Mouse (Mus musculus) erythroblast, adult 5-6 weeks (primary cell): Measurements from ENCODE around the gene Ticrr. TPM values are rescaled to one million over a fixed set of nuclear protein-coding genes. Genes with fewer than 3 reads are reported as not detected.

ENCODE experiments used
- ATAC-seq: replicated peaks from 2 replicates; pipeline ENCODE4 v1.8.0; 2016; ENCODE audit warnings: moderate number of reproducible peaks, mild to moderate bottlenecking, moderate TSS enrichment, inconsistent platforms; ENCODE audit not compliant: poor library complexity, low FRiP score, severe bottlenecking
- total RNA-seq, 2 experiments: library from RNA; stranded (forward) in 1 of 2; stranded (reverse) in 1 of 2; fragments of 150-400 nt in 1 of 2; fragments of 200-764, 138-1000 nt in 1 of 2; gene quantifications; 2 replicates each; pipeline versions ENCODE4 v1.2.3 to v1.2.4; 2015 to 2017; ENCODE audit warnings: low replicate concordance in 2 of 2

Ticrr gene
- 11.9 and 15.3 TPM in 2 replicates for total RNA-seq (2015; ENCODE audit: low replicate concordance)
- 9.0 and 12.8 TPM in 2 replicates for total RNA-seq (2017; ENCODE audit: low replicate concordance)

- peak; percentile 98 for ATAC-seq
Observed at GRCm38 (mm10) chr7:79659578-79660290, at the start of gene Ticrr. Gene Ticrr (plus strand): TSS chr7:79660196.

GRCm38 (mm10) chr7:79611901-79612300 lies 48.1 kb upstream of the Ticrr start:
- no peak for ATAC-seq

DNA sequence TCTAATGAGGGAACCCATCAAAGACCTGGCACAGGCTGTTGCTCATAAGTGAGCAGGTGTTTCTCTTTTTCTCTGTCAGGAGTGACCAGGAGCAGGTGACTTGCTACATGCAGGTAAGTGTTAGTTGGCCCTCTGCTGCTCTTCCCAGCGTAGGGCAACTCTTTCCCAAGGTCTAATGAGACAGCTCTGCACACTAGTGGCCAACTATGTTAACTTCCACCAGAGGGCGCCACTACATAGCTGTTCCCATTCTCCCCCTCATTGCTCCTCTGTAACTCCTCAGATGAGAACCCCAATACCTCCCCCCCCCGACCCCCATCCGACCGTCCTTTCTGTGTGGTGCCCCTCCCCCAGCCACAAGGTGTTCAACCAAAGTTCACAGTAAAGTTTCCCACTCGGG lies 47.2 kb upstream of the Ticrr start:
- no peak for ATAC-seq

DNA sequence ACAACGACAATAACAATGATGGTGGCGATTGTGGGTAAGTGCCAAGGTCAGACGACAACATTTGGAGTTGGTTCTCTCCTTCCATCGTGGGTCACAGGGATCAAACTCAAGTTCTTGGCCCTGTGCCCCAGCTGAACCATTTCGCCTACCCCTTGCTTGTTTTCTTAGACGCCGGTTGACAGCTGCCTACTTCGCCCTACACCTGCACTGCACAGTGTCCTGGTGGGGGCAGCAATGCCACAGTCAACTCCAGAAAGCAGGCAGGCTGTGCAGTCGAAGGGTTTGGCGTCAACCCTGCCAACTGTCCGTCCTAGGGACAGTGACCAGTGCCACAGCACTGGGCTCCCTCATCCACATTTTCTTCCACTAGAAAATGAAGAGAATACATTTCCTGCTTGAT lies 46.7 kb upstream of the Ticrr start:
- no peak for ATAC-seq

DNA sequence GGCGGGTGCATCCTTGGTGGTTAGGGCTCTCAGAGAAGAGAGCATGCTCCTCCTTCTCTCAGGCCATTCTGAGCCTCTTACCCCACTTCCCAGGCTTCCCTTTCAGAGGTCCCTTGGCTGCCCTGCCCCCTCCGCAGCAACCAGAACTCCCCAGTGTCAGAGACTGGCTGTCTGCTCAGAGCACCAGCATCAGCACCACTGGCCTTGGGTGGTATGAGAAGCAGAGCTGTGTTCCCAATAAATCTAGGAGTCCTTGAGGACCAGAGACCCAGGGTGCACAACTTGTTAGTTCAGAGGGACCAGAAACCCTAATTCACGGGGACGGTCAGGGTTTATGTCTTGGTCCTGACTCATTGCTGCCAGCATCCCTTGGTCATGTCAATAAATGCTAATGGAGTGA lies 45.0 kb upstream of the Ticrr start:
- no peak for ATAC-seq

GRCm38 (mm10) chr7:79615941-79616340 lies 44.1 kb upstream of the Ticrr start:
- ATAC-seq, result no peak

- ATAC-seq, result no peak
Observed at GRCm38 (mm10) chr7:79617418-79617817, 42.6 kb upstream of the Ticrr start, which contains the start of gene Rhcg. Gene Rhcg (minus strand): TSS chr7:79617657.

GRCm38 (mm10) chr7:79619493-79619892 lies 40.5 kb upstream of the Ticrr start:
- ATAC-seq, result no peak

DNA sequence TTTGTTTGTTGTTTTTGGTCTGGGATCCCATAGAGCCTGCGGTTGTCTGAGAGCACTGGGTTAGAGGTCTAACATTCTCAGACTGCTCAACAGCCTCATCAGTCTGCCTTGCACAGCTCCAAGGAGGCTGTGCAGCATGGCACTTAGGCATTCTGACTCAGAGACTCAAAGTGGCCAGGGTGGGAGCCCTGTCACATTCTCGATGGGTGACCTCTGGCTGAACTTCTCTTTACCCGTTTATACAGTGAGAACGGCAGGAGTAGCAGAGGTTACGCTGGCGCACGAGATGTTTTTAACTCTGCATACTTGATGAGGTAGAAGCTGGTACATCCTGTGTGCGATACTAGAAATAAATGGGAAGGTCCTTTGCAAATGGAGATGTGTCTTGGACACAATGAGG lies 36.9 kb upstream of the Ticrr start:
- no peak for ATAC-seq

DNA sequence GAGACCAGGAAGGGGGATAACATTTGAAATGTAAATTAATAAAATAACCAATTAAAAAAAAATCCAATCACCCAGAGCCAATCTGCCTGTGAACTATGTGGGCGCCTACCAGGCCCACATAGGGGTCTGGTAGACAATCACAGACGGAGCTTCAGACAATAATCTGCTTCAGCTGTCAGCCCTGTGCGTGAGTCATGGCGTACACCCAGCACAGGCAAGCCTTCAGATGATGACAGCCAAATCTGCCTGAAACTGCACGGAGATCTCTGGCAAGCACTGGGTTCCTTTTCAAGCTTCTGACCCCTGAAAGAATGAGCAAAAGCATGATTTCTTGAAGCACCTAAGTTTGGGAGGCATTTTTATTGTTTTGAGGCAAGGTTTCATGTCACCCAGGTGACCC lies 33.8 kb upstream of the Ticrr start:
- no peak for ATAC-seq

GRCm38 (mm10) chr7:79628271-79628913 lies 31.6 kb upstream of the Ticrr start:
- no peak for ATAC-seq

GRCm38 (mm10) chr7:79631773-79632348 lies 28.1 kb upstream of the Ticrr start:
- no peak for ATAC-seq

- ATAC-seq, result no peak
Observed at GRCm38 (mm10) chr7:79647233-79647632, 12.8 kb upstream of the Ticrr start.

DNA sequence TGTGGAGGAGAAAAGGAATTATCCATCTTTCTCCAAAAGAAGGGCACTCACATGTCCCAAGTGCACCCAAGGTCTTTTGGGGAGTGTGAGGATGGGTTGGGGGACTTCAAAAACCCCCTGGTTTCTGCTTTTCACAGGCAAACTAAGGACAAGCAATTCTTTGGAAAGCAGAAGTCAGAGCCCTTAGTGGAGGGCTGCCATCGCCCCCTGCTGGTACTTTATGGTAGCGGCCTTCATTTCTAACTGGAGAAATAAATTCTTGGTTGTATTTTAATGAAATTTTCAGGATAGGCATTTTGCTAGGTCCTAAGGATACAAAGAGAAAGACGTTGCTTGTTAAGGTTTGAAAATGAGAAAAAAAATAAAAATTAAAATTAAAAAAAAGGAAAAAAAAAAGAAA lies 11.0 kb upstream of the Ticrr start:
- 0 out of 2 replicates have a peak, but pooled peaks have one; percentile 64 for ATAC-seq

GRCm38 (mm10) chr7:79654185-79654584 lies 5.8 kb upstream of the Ticrr start:
- no peak for ATAC-seq

- no peak for ATAC-seq
Observed at GRCm38 (mm10) chr7:79654586-79654985, 5.4 kb upstream of the Ticrr start.

DNA sequence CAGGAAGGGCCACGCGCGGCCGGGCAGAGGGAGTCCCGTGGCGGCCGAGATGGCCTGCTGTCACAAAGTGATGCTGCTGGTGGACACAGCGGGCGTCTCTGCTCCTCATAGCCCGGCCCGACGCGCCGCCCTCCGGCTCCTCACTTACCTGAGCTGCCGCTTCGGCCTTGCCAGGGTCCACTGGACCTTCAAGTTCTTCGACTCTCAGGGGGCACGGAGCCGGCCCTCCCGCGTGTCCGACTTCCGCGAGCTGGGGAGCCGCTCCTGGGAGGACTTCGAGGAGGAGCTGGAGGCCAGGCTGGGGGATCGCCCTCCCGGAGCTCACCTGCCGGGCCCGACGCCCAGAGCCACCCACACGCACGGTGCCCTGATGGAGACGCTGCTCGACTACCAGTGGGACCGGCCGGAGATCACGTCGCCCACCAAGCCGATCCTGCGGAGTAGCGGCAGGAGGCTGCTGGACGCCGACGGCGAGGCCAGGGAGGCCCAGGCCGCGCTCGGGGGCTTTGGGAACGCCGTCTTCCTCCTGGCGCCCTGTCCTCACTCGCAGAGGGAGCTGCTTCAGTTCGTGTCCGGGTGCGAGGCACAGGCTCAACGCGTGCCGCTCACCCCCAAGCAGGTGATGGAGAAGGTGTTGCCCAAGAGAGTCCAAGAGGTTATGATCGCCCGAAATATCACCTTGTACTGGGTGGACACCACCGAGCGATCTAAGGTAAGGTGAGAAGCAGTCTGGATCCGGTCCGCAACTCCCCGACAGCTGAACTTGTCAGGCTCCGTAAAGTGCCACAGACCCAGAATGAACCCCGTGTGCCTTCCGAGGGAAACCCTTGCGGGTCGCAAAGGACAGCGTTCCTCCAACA lies 525 bp downstream of the Ticrr start:
- ATAC-seq, result no peak

- no peak for ATAC-seq
Observed at GRCm38 (mm10) chr7:79661253-79661890, 1.4 kb downstream of the Ticrr start.

DNA sequence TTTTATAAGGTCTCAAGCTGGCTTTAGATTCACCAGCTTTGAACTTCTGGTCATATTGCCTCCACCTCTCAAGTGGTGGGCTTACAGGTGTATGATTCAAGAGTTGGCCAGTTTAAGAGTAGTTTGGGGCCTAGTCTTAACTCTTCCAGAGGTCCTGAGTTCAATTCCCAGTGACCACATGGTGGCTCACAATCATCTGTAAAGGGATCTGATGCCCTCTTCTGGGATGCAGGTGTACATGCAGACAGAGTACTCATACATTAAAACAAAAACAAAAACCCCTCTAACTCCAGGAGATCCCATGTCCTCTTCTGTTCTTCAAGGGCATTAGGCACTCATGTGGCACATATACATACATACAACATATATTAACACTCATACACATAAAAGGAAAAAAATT lies 6.7 kb downstream of the Ticrr start:
- no peak for ATAC-seq
